Mouse (Mus musculus) C2C12 (cell line): Measurements from ENCODE around the gene Erbb2. TPM values are rescaled to one million over a fixed set of nuclear protein-coding genes. Genes with fewer than 3 reads are reported as not detected.
A peak's percentile ranks its signal among the peaks of the same experiment; 100 is the strongest.

ENCODE experiments used
- H3K27me3 ChIP-seq: one replicate; pipeline ENCODE4 v1.6.1; 2011; ENCODE audit not compliant: control insufficient read depth, insufficient read depth, insufficient read length
- H3K36me3 ChIP-seq: one replicate; pipeline ENCODE4 v1.6.1; 2011; ENCODE audit not compliant: control insufficient read depth, insufficient read depth
- H3K4me3 ChIP-seq: one replicate; pipeline ENCODE4 v1.5.1; 2011; ENCODE audit warnings: mild to moderate bottlenecking, control low read depth; ENCODE audit not compliant: poor library complexity, insufficient read depth, severe bottlenecking
- H3K79me2 ChIP-seq: one replicate; pipeline ENCODE4 v1.6.1; 2011; ENCODE audit not compliant: control insufficient read depth, insufficient read depth
- H3K79me3 ChIP-seq: one replicate; pipeline ENCODE4 v1.6.1; 2011; ENCODE audit warnings: low read depth, control low read depth
- H3ac ChIP-seq: one replicate; pipeline ENCODE3; 2011; ENCODE audit warnings: low read depth; ENCODE audit not compliant: control insufficient read depth, insufficient read length
- CEBPB ChIP-seq: IDR thresholded peaks from one replicate; pipeline ENCODE4 v1.6.1; 2011; ENCODE audit warnings: low read depth, mild to moderate bottlenecking, control low read depth, moderate library complexity
- CTCF ChIP-seq: IDR thresholded peaks from one replicate; pipeline ENCODE4 v1.5.1; 2011; ENCODE audit not compliant: control insufficient read depth, insufficient read depth, insufficient read length
- FOSL1 ChIP-seq: IDR thresholded peaks from one replicate; pipeline ENCODE4 v1.8.0; 2011; ENCODE audit warnings: mild to moderate bottlenecking, low read length; ENCODE audit not compliant: poor library complexity, insufficient read depth, severe bottlenecking
- MAX ChIP-seq: IDR thresholded peaks from one replicate; pipeline ENCODE4 v1.6.1; 2011; ENCODE audit warnings: mild to moderate bottlenecking, control low read depth
- MYOD1 ChIP-seq: IDR thresholded peaks from one replicate; pipeline ENCODE4 v1.6.1; 2011; ENCODE audit warnings: low read depth; ENCODE audit not compliant: control insufficient read depth, insufficient read length
- MYOG ChIP-seq: IDR thresholded peaks from one replicate; pipeline ENCODE4 v1.6.1; 2011; ENCODE audit not compliant: control insufficient read depth, insufficient read length; ENCODE audit errors: extremely low read depth
- USF1 ChIP-seq: IDR thresholded peaks from one replicate; pipeline ENCODE4 v1.6.1; 2011; ENCODE audit warnings: low read depth, mild to moderate bottlenecking, control low read depth, moderate library complexity
- polyA plus RNA-seq: library from polyadenylated mRNA; unstranded; fragments of >200 nt; fragmentation: generic; extraction: Trizol; gene quantifications from one replicate; pipeline ENCODE4 v1.2.1, GENCODE M21; 2012; ENCODE audit warnings: missing spikeins

Erbb2 gene
- polyA plus RNA-seq, 1 experiment = 15.4 TPM

- Histone ChIP-seq H3K27me3 (peaks cover 8% of the 10 kb centered on the region), H3ac (no peak overlapping the region), H3K4me3 (no peak overlapping the region), H3K79me3 (no peaks in the 10 kb centered on the region), H3K79me2 (no peaks in the 10 kb centered on the region), H3K36me3 (no peaks in the 10 kb centered on the region)
- TF ChIP-seq FOSL1 (no peak), MYOD1 (no peak), USF1 (no peak), MYOG (no peak), MAX (no peak), CTCF (no peak), CEBPB (no peak)
These were observed 19.0 kb upstream of the Erbb2 start for GRCm38 (mm10) chr11:98393317-98393716.

GRCm38 (mm10) chr11:98394301-98394700 is 18.0 kb upstream of the Erbb2 start:
- Histone ChIP-seq H3K4me3 (no peak overlapping the region), H3ac (no peak overlapping the region), H3K36me3 (no peaks in the 10 kb centered on the region), H3K79me3 (no peaks in the 10 kb centered on the region), H3K27me3 (peaks cover 8% of the 10 kb centered on the region), H3K79me2 (no peaks in the 10 kb centered on the region)
- TF ChIP-seq FOSL1 = no peak
- no peak for TF ChIP-seq CTCF
- TF ChIP-seq MYOG = no peak
- no peak for TF ChIP-seq MYOD1
- TF ChIP-seq USF1 = no peak
- TF ChIP-seq MAX = no peak
- no peak for TF ChIP-seq CEBPB

- H3K79me3 ChIP-seq = no peaks in the 10 kb centered on the region
- no peaks in the 10 kb centered on the region for H3K36me3 ChIP-seq
- TF ChIP-seq MAX (no peak), MYOG (no peak), MYOD1 (no peak)
- no peaks in the 10 kb centered on the region for H3K79me2 ChIP-seq
- H3K4me3 ChIP-seq = no peak overlapping the region
- H3K27me3 ChIP-seq = peaks cover 8% of the 10 kb centered on the region
- no peak overlapping the region for H3ac ChIP-seq
These were observed 17.2 kb upstream of the Erbb2 start for GRCm38 (mm10) chr11:98395041-98395440.

- no peaks in the 10 kb centered on the region for H3K27me3 ChIP-seq
These were observed 14.3 kb upstream of the Erbb2 start for GRCm38 (mm10) chr11:98397946-98398345.

GRCm38 (mm10) chr11:98400161-98400726 is 12.0 kb upstream of the Erbb2 start, which contains the start of gene Pgap3:
TSS of gene Pgap3 (minus strand) at chr11:98400490.
- Histone ChIP-seq H3K27me3 (no peaks in the 10 kb centered on the region), H3K4me3 (peak within 1 kb of the TSS; percentile 50), H3K79me3 (no peaks in the 10 kb centered on the region), H3K36me3 (no peaks in the 10 kb centered on the region), H3ac (peak within 1 kb of the TSS; percentile 85), H3K79me2 (no peaks in the 10 kb centered on the region)
- TF ChIP-seq MAX = no peak
- TF ChIP-seq CTCF = no peak
- no peak for TF ChIP-seq USF1
- no peak for TF ChIP-seq MYOD1
- TF ChIP-seq MYOG = no peak
- TF ChIP-seq CEBPB = no peak
- no peak for TF ChIP-seq FOSL1

More at GRCm38 (mm10) chr11:98397946-98398345, 14.3 kb upstream of the Erbb2 start:
- no peak for TF ChIP-seq MYOD1
- TF ChIP-seq CTCF = no peak
- TF ChIP-seq CEBPB = no peak
- no peak for TF ChIP-seq MYOG
- TF ChIP-seq MAX = no peak
- TF ChIP-seq USF1 = no peak
- TF ChIP-seq FOSL1 = no peak
- H3K36me3 ChIP-seq = no peaks in the 10 kb centered on the region
- H3K4me3 ChIP-seq = no peak overlapping the region
- no peaks in the 10 kb centered on the region for H3K79me2 ChIP-seq
- H3ac ChIP-seq = no peak overlapping the region
- no peaks in the 10 kb centered on the region for H3K79me3 ChIP-seq

GRCm38 (mm10) chr11:98400816-98401215 is 11.5 kb upstream of the Erbb2 start:
- TF ChIP-seq MYOD1 = no peak
- TF ChIP-seq USF1 = no peak
- no peak for TF ChIP-seq CTCF
- no peak for TF ChIP-seq FOSL1
- no peak for TF ChIP-seq MYOG
- no peak for TF ChIP-seq CEBPB
- no peak for TF ChIP-seq MAX
- H3K36me3 ChIP-seq = no peaks in the 10 kb centered on the region
- peak overlapping the region; percentile 1 for H3ac ChIP-seq

More at GRCm38 (mm10) chr11:98400816-98401215, 11.5 kb upstream of the Erbb2 start:
- Histone ChIP-seq H3K79me3 (no peaks in the 10 kb centered on the region), H3K79me2 (no peaks in the 10 kb centered on the region), H3K4me3 (peak overlapping the region; percentile 50), H3K27me3 (no peaks in the 10 kb centered on the region)
